Mouse (Mus musculus) liver, embryonic 16.5 days (tissue): ENCODE measurements at regions not wholly inside any gene's neighbourhood (a gene's known extent, or its start where the extent isn't known, plus 50 kb on each side); places are given as distances from the start of the nearest gene placed in this dataset.

Source experiments
- ATAC-seq: fragments of 200-750 bp; cut with Nextera tagmentation; 2 replicates; pipeline ENCODE4 v1.8.0; 2017; ENCODE audit warnings: low read depth, mild to moderate bottlenecking, moderate number of reproducible peaks, moderate library complexity
- H3K27ac ChIP-seq: fragments of 300-500 bp; sonication (generic); 2 replicates; pipeline ENCODE4 v1.5.1; 2014; ENCODE audit warnings: mild to moderate bottlenecking, low read length
- H3K27me3 ChIP-seq: fragments of 300-500 bp; sonication (generic); 2 replicates; pipeline ENCODE4 v1.6.1; 2014; ENCODE audit warnings: low read depth, low read length, mixed read lengths; ENCODE audit not compliant: control insufficient read depth, insufficient read depth
- H3K36me3 ChIP-seq: fragments of 300-500 bp; sonication (generic); 2 replicates; pipeline ENCODE4 v1.6.1; 2014; ENCODE audit warnings: mild to moderate bottlenecking; ENCODE audit not compliant: control insufficient read depth, insufficient read depth
- H3K4me1 ChIP-seq: fragments of 300-500 bp; sonication (generic); 2 replicates; pipeline ENCODE4 v1.6.1; 2014; ENCODE audit warnings: low read depth, low read length, mixed read lengths; ENCODE audit not compliant: control insufficient read depth
- H3K4me2 ChIP-seq: fragments of 300-500 bp; sonication (generic); 2 replicates; pipeline ENCODE4 v1.6.1; 2014; ENCODE audit warnings: low read depth, low read length, mixed read lengths
- H3K4me3 ChIP-seq: fragments of 300-500 bp; sonication (generic); 2 replicates; pipeline ENCODE4 v1.5.1; 2014; ENCODE audit warnings: low read depth, mild to moderate bottlenecking, low read length
- H3K9ac ChIP-seq: fragments of 300-500 bp; sonication (generic); 2 replicates; pipeline ENCODE4 v1.6.1; 2014; ENCODE audit warnings: low read depth, low read length
- H3K9me3 ChIP-seq: fragments of 300-500 bp; sonication (generic); replicated peaks from 2 replicates; pipeline ENCODE4 v1.6.1; 2016; ENCODE audit warnings: low read length; ENCODE audit not compliant: control insufficient read depth
- WGBS: fragments of 180-500 bp; shearing (Covaris S2); extraction: QIAGEN DNeasy Blood & Tissue Kit; methylation state at CpG from one replicate; pipeline ENCODE4 v1.1.7; 2014; ENCODE audit not compliant: insufficient replicate concordance; 5-methylcytosine and 5-hydroxymethylcytosine counted together

DNA sequence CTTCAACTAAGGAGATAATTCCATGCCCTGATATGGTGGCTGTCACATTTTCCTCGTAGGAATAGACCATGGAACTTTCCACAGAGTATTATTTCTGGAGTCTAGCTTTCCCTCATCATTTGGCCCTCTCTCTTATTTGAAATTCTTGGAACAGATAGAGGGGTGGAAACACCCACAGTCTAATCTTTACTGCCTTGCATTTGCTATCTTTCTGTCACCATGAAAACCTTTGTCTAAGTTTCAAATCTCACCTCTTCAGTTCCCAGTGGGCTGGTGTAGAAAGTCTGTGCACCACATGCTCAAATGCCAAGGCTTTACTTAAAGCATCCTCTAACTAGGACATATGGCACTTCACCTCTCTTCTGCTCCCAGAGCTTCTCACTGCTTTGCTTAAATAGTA lies 187.3 kb upstream of the Cdh9 start:
- Histone ChIP-seq H3K9me3 (no peaks in the 10 kb centered on the region), H3K9ac (no peak overlapping the region), H3K27ac (no peak overlapping the region), H3K27me3 (no peaks in the 10 kb centered on the region), H3K4me3 (no peak overlapping the region), H3K4me2 (no peak overlapping the region), H3K4me1 (no peaks in the 10 kb centered on the region), H3K36me3 (no peaks in the 10 kb centered on the region)
- ATAC-seq = no peak
- WGBS = 33% methylated on average over 1 of the region's 1 CpGs

GRCm38 (mm10) chr15:16555173-16555572 lies 173.4 kb upstream of the Cdh9 start:
- H3K27me3 ChIP-seq = no peaks in the 10 kb centered on the region
- ATAC-seq = no peak
- H3K9me3 ChIP-seq = no peaks in the 10 kb centered on the region
- H3K27ac ChIP-seq = no peak overlapping the region
- 61% methylated on average over 2 of the region's 2 CpGs for WGBS
- no peaks in the 10 kb centered on the region for H3K36me3 ChIP-seq
- H3K4me1 ChIP-seq = no peaks in the 10 kb centered on the region
- no peak overlapping the region for H3K4me3 ChIP-seq
- no peak overlapping the region for H3K9ac ChIP-seq
- no peak overlapping the region for H3K4me2 ChIP-seq

DNA sequence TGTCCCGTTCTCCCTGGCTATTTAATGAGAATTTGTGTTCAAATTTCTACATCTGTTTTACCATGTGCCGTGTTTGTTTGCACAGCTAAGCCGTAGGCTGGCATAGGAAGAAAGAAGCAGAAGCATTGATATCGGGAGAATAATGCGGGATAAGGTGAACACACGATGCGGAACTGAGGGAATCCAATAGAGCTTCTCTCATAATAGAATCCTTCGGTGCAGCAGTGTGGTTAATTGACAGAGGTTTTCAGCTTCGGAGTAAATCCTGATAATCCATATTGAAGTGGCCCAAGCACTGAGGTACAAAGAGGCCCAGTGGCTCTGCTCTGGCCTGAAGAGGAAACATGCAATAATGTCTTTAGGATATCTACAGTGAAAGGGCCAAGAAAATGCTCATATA lies 172.2 kb upstream of the Cdh9 start:
- no peaks in the 10 kb centered on the region for H3K27me3 ChIP-seq
- WGBS = 71% methylated on average over 9 of the region's 9 CpGs
- no peak overlapping the region for H3K4me2 ChIP-seq
- no peaks in the 10 kb centered on the region for H3K36me3 ChIP-seq
- no peak overlapping the region for H3K4me3 ChIP-seq
- H3K4me1 ChIP-seq = no peaks in the 10 kb centered on the region
- H3K9me3 ChIP-seq = no peaks in the 10 kb centered on the region
- no peak overlapping the region for H3K27ac ChIP-seq
- H3K9ac ChIP-seq = no peak overlapping the region
- no peak for ATAC-seq

- Histone ChIP-seq H3K27me3 (no peaks in the 10 kb centered on the region), H3K27ac (no peak overlapping the region), H3K4me3 (no peak overlapping the region), H3K36me3 (no peaks in the 10 kb centered on the region), H3K9me3 (no peaks in the 10 kb centered on the region), H3K4me1 (no peaks in the 10 kb centered on the region), H3K4me2 (no peak overlapping the region), H3K9ac (no peak overlapping the region)
- ATAC-seq = peak; percentile 90
- 40% methylated on average over 4 of the region's 4 CpGs for WGBS
Observed at GRCm38 (mm10) chr15:16566155-16566732, 162.3 kb upstream of the Cdh9 start.

GRCm38 (mm10) chr15:16566799-16567198 lies 161.8 kb upstream of the Cdh9 start:
- Histone ChIP-seq H3K36me3 (no peaks in the 10 kb centered on the region), H3K9me3 (no peaks in the 10 kb centered on the region), H3K4me3 (no peak overlapping the region), H3K9ac (no peak overlapping the region), H3K4me1 (no peaks in the 10 kb centered on the region), H3K4me2 (no peak overlapping the region), H3K27me3 (no peaks in the 10 kb centered on the region), H3K27ac (no peak overlapping the region)
- no peak for ATAC-seq

DNA sequence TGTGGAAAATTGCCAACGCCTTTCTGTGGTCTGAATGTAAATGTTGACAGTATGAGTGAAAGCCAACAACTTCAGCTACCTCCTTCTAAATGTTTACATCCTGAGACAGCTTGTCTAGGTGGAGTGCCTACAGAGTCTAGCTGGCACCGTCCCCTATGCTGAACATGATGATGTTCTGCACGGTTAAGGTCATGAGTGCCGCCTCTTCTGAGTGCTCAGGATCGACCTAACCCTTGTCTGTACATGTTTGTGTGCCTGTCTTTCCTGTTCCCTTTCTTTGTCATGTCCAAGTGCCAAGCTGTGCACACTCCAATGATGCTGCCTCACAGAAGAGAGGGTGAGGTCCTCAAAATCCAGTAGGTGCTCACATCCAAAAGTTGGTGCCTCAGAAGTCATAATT lies 111.7 kb upstream of the Cdh9 start:
- no peaks in the 10 kb centered on the region for H3K9me3 ChIP-seq
- H3K9ac ChIP-seq = no peak overlapping the region
- H3K4me2 ChIP-seq = no peak overlapping the region
- WGBS = 59% methylated on average over 5 of the region's 5 CpGs
- H3K36me3 ChIP-seq = no peaks in the 10 kb centered on the region
- H3K27ac ChIP-seq = no peak overlapping the region
- H3K4me3 ChIP-seq = no peak overlapping the region
- H3K4me1 ChIP-seq = no peaks in the 10 kb centered on the region
- ATAC-seq = no peak
- H3K27me3 ChIP-seq = no peaks in the 10 kb centered on the region

DNA sequence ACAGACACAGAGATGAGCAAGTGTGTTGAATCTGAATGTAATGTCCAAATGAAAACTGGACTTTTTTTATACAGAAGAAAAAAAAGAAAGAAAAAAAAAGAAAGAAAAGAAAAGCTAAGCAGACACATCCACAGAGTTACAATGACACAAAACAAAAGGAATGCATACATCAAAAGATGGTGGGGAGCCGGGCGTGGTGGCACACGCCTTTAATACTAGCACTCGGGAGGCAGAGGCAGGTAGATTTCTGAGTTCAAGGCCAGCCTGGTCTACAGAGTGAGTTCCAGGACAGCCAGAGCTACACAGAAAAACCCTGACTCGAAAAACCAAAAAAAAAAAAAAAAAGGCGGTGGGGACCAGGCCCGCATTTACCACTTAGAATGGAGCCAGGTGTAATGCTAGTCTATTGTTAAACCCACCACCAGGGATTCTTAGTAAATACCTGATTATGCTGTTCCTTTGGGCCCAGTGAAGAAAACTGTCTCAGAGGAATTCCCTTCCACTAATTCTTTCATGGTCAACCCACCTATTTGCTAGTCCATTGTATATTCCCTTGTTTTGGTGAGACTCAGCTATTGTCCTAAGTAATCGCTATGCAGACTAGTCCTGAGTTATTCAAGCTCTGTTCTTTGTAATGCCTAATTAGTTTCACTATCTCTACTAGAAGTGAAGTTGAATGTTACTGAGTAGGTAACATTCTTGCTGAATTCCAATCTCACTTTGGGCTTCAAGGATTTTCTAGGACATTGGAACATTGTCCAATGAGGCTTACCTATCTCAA lies 99.0 kb upstream of the Cdh9 start:
- no peaks in the 10 kb centered on the region for H3K27me3 ChIP-seq
- no peak for ATAC-seq
- H3K9ac ChIP-seq = no peak overlapping the region
- H3K9me3 ChIP-seq = no peaks in the 10 kb centered on the region
- H3K27ac ChIP-seq = no peak overlapping the region
- H3K4me3 ChIP-seq = no peak overlapping the region
- H3K4me2 ChIP-seq = no peak overlapping the region
- no peaks in the 10 kb centered on the region for H3K4me1 ChIP-seq
- H3K36me3 ChIP-seq = no peaks in the 10 kb centered on the region
- WGBS = 75% methylated on average over 8 of the region's 8 CpGs

DNA sequence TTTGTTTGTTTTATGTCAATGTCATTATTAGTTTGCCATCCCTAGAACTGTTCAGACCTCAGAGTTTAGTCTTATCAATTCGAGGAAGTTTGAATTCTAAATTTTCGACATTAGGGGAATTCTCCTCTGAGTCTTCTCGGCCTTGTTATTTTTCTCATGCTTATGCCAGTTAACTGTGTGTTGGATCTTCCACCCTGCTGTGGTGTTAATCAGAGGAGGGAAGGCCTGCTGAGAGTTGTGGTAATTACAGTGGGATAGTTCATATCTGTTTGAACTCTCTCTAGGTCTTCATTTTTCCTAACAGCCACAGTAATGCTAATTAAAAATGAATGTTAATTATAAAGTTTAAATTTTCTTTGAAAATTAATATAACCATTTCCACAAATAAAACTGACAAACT lies 88.9 kb upstream of the Cdh9 start:
- WGBS = 40% methylated on average over 3 of the region's 3 CpGs
- Histone ChIP-seq H3K4me2 (no peak overlapping the region), H3K36me3 (no peaks in the 10 kb centered on the region), H3K9me3 (no peaks in the 10 kb centered on the region), H3K27me3 (no peaks in the 10 kb centered on the region), H3K4me3 (no peak overlapping the region), H3K9ac (no peak overlapping the region), H3K27ac (no peak overlapping the region), H3K4me1 (no peaks in the 10 kb centered on the region)
- ATAC-seq = no peak

DNA sequence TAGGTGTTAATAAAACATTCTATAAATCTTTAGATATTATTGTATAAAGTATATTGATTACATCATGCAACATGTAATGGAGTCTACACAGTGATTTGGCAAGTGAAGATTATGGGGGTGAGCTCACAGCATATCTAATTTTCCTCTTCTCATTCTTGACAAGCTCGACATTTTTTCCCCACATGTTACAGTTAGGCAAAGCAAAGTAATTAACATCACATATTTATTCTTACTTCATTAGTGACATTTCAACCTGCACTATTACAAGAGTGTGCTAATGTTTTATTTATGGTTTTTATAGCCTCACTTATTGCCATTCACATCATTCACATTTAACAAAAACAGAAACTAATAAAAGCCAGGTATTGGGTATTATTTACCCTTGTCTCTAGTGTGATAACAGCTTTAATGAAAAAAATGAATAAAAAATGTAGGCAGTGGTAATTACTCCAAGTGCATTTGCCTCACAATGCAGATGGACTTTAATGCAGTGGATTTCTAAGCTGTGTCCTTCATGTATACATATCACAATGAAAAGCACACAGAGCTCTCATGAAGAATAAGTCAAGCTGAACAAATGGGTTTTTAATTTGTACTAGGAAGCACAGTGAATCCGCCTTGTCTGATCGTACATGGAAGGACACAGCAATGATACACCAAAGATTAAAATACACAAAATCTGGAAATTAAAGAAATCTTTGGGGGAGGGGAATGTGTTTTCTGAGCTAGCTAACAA lies 75.5 kb upstream of the Cdh9 start:
- Histone ChIP-seq H3K4me2 (no peak overlapping the region), H3K27me3 (no peaks in the 10 kb centered on the region), H3K9ac (no peak overlapping the region), H3K9me3 (no peaks in the 10 kb centered on the region), H3K4me1 (no peaks in the 10 kb centered on the region), H3K27ac (no peak overlapping the region), H3K4me3 (no peak overlapping the region), H3K36me3 (no peaks in the 10 kb centered on the region)
- 62% methylated on average over 3 of the region's 3 CpGs for WGBS
- no peak for ATAC-seq
